Mouse (Mus musculus) lung, postnatal 25 days (tissue): ENCODE results near the gene Adam1b.

ENCODE experiments used
- DNase-seq: peaks from one replicate; pipeline ENCODE4 v3.0.0; 2022; ENCODE audit warnings: low spot score

Gene Adam1b

GRCm38 (mm10) chr5:121493305-121493704, 9.9 kb downstream of the Adam1b start:
- no peak for DNase-seq

- DNase-seq, result no peak
Measured at GRCm38 (mm10) chr5:121484801-121485200, 18.4 kb downstream of the Adam1b start.

GRCm38 (mm10) chr5:121477680-121478079, 25.6 kb downstream of the Adam1b start:
- DNase-seq, result peak; percentile 69

GRCm38 (mm10) chr5:121476040-121476439, 27.2 kb downstream of the Adam1b start:
- no peak for DNase-seq

- DNase-seq, result peak; percentile 54
Measured at GRCm38 (mm10) chr5:121474610-121475009, 28.6 kb downstream of the Adam1b start.

- DNase-seq, result no peak
Measured at GRCm38 (mm10) chr5:121472411-121472810, 30.8 kb downstream of the Adam1b start.

GRCm38 (mm10) chr5:121469566-121469965, 33.7 kb downstream of the Adam1b start:
- peak; percentile 33 for DNase-seq

- peak; percentile 36 for DNase-seq
Measured at GRCm38 (mm10) chr5:121463601-121464250, 39.5 kb downstream of the Adam1b start.

GRCm38 (mm10) chr5:121462967-121463366, 40.3 kb downstream of the Adam1b start:
- DNase-seq, result peak; percentile 66

GRCm38 (mm10) chr5:121462171-121462502, 41.1 kb downstream of the Adam1b start:
- no peak for DNase-seq

- no peak for DNase-seq
Measured at GRCm38 (mm10) chr5:121461339-121462170, 41.7 kb downstream of the Adam1b start.

GRCm38 (mm10) chr5:121455510-121456265, 47.5 kb downstream of the Adam1b start:
- DNase-seq, result no peak

- peak; percentile 59 for DNase-seq
Measured at GRCm38 (mm10) chr5:121454503-121454782, 48.8 kb downstream of the Adam1b start.

- DNase-seq, result peak; percentile 17
Measured at GRCm38 (mm10) chr5:121453743-121454502, 49.3 kb downstream of the Adam1b start.

- no peak for DNase-seq
Measured at GRCm38 (mm10) chr5:121452906-121453305, 50.3 kb downstream of the Adam1b start.

- peak; percentile 97 for DNase-seq
Measured at GRCm38 (mm10) chr5:121452026-121452869, 51.0 kb downstream of the Adam1b start, which contains the start of gene Erp29. Erp29 (minus strand) TSS chr5:121452506.

GRCm38 (mm10) chr5:121451644-121452025, 51.6 kb downstream of the Adam1b start, which contains the start of gene Tmem116:
Tmem116 (plus strand) TSS chr5:121451893.
- DNase-seq, result peak; percentile 27

GRCm38 (mm10) chr5:121451203-121451602, 52.0 kb downstream of the Adam1b start:
- peak; percentile 55 for DNase-seq

- DNase-seq, result no peak
Measured at GRCm38 (mm10) chr5:121450476-121450875, 52.8 kb downstream of the Adam1b start.
